ENCODE assay signal across 31 mouse cellular contexts in the genomic region with DNA sequence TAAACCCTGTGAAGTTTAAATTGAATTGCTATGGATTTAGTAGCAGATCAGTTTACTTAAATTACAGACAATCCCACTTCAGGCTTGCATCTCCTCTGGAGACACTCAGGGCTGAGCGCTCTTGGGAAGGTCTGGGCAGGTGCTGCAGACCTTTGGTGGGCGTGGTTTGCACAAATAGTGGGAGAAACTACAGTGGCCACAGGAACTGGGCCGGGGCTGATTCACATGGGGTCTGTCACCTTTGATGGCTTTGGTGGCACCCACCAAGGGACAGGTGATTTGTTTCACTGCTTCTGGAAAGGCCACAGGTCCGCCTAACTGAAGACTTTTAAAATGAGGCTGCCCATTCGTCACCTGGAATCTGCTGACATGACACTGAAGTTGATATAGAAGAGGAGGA. TPM values are rescaled to one million over a fixed set of nuclear protein-coding genes. Genes with fewer than 3 reads are reported as not detected.
"Had no signal": no experiment of that assay in that cellular context is flagged by ENCODE, and none has a peak within 500 bp of the region (broad histone marks: within the 10 kb centered on the region; RNA-seq: fewer than 3 reads in every experiment).

No protein-coding gene starts in this region.

- DNase-seq: cerebellum, adult 2 months; cerebellum, adult 8-10 months; cerebellum, adult 9-10 months; cerebellum, adult 9-11 months; cerebellum, postnatal 10 days; cerebellum, postnatal 14 days; cerebellum, postnatal 25 days; cerebellum, postnatal 36 days; embryo, embryonic 11 days; forebrain, postnatal 0 days; gastrocnemius, postnatal 10 days; gastrocnemius, postnatal 14 days; gastrocnemius, postnatal 36 days; heart, adult 18-20 months; heart, adult 2 months had no signal

- H3K4me3 ChIP-seq: embryonic facial prominence, embryonic 10.5 days; embryonic facial prominence, embryonic 12.5 days; embryonic facial prominence, embryonic 13.5 days; embryonic facial prominence, embryonic 15.5 days; erythroblast, embryonic 14.5 days; forebrain, embryonic 10.5 days; forebrain, embryonic 12.5 days; forebrain, embryonic 13.5 days; forebrain, embryonic 15.5 days; heart, adult 2 months; heart, embryonic 12.5 days had no signal

- H3K27me3 ChIP-seq: embryonic facial prominence, embryonic 12.5 days; embryonic facial prominence, embryonic 13.5 days; embryonic facial prominence, embryonic 15.5 days; forebrain, embryonic 12.5 days; forebrain, embryonic 13.5 days; forebrain, embryonic 15.5 days; heart, embryonic 12.5 days had no signal

- H3K36me3 ChIP-seq: embryonic facial prominence, embryonic 10.5 days; embryonic facial prominence, embryonic 12.5 days; embryonic facial prominence, embryonic 13.5 days; embryonic facial prominence, embryonic 15.5 days; forebrain, embryonic 10.5 days; forebrain, embryonic 12.5 days; forebrain, embryonic 15.5 days; heart, embryonic 12.5 days had no signal

- H3K4me1 ChIP-seq: embryonic facial prominence, embryonic 12.5 days; embryonic facial prominence, embryonic 13.5 days; embryonic facial prominence, embryonic 15.5 days; forebrain, embryonic 12.5 days; forebrain, embryonic 13.5 days; forebrain, embryonic 15.5 days; heart, embryonic 12.5 days had no signal

- H3K27ac ChIP-seq: embryonic facial prominence, embryonic 10.5 days; embryonic facial prominence, embryonic 12.5 days; embryonic facial prominence, embryonic 13.5 days; embryonic facial prominence, embryonic 15.5 days; forebrain, embryonic 10.5 days; forebrain, embryonic 12.5 days; forebrain, embryonic 13.5 days; forebrain, embryonic 15.5 days; heart, adult 2 months had no signal

- H3K9me3 ChIP-seq: embryonic facial prominence, embryonic 10.5 days; embryonic facial prominence, embryonic 12.5 days; embryonic facial prominence, embryonic 13.5 days; embryonic facial prominence, embryonic 15.5 days; forebrain, embryonic 10.5 days; forebrain, embryonic 12.5 days; forebrain, embryonic 13.5 days; forebrain, embryonic 15.5 days; heart, embryonic 12.5 days had no signal

RNA-seq across cellular contexts. Expression of a gene that starts 38.6 kb away (rescaled TPM):
- total RNA-seq: common myeloid progenitor, adult 5-6 weeks; granulocyte monocyte progenitor cell, adult 5-6 weeks; heart, adult 2 months had no signal
- polyA plus RNA-seq: erythroblast, embryonic 14.5 days; gonadal fat pad, adult 2 months; heart, adult 2 months had no signal

RNA-seq across cellular contexts. Expression of a gene that starts 54.1 kb away (rescaled TPM):
- total RNA-seq: common myeloid progenitor, adult 5-6 weeks; granulocyte monocyte progenitor cell, adult 5-6 weeks; heart, adult 18-20 months; heart, adult 2 months had no signal
- polyA plus RNA-seq: cerebellum, adult 2 months; embryonic facial prominence, embryonic 11.5 days; erythroblast, embryonic 14.5 days; forebrain, embryonic 10.5 days; forebrain, embryonic 11.5 days; forebrain, embryonic 13.5 days; forebrain, embryonic 15.5 days; heart, adult 2 months; heart, embryonic 11.5 days; heart, embryonic 12.5 days had no signal
